Mouse (Mus musculus) ES-E14 (cell line): ENCODE data around the gene Gsk3b. TPM values are rescaled to one million over a fixed set of nuclear protein-coding genes. Genes with fewer than 3 reads are reported as not detected.

Experiments used
- DNase-seq: peaks from one replicate; pipeline ENCODE4 v3.0.0-alpha.2; 2013; ENCODE audit warnings: low read depth, low spot score
- H3K27ac ChIP-seq: 2 replicates; pipeline ENCODE4 v1.5.1; 2012; ENCODE audit warnings: low read depth, mild to moderate bottlenecking, low read length, moderate library complexity, mixed read lengths; ENCODE audit not compliant: poor library complexity, insufficient read depth, severe bottlenecking
- H3K36me3 ChIP-seq: 2 replicates; pipeline ENCODE4 v1.6.1; 2012; ENCODE audit warnings: mild to moderate bottlenecking, low read length, moderate library complexity, mixed read lengths; ENCODE audit not compliant: control insufficient read depth, poor library complexity, insufficient read depth, severe bottlenecking
- H3K4me1 ChIP-seq, 2 experiments: fragments of 150-350 bp in 1 of 2; sonication (generic) in 1 of 2; 2 replicates each; pipeline ENCODE4 v1.6.1; 2012; ENCODE audit warnings: low read length in 2 of 2, mild to moderate bottlenecking in 1 of 2, mixed read lengths in 1 of 2; ENCODE audit not compliant: control insufficient read depth in 2 of 2, insufficient read depth in 2 of 2, poor library complexity in 1 of 2
- H3K4me3 ChIP-seq, 2 experiments: fragments of 150-350 bp in 1 of 2; sonication (generic) in 1 of 2; 2 replicates each; pipeline ENCODE4 v1.5.1; 2012; ENCODE audit warnings: low read length in 2 of 2, low read depth in 1 of 2, mild to moderate bottlenecking in 1 of 2, mixed read lengths in 1 of 2; ENCODE audit not compliant: insufficient read depth in 1 of 2, poor library complexity in 1 of 2, severe bottlenecking in 1 of 2
- H3K9ac ChIP-seq: 2 replicates; pipeline ENCODE4 v1.6.1; 2012; ENCODE audit warnings: low read depth, mild to moderate bottlenecking, low read length, mixed read lengths; ENCODE audit not compliant: poor library complexity, insufficient read depth, severe bottlenecking
- H3K9me3 ChIP-seq: fragments of 150-350 bp; sonication (generic); 2 replicates; pipeline ENCODE4 v1.6.1; 2012; ENCODE audit warnings: low read depth, mild to moderate bottlenecking, low read length; ENCODE audit not compliant: control insufficient read depth, insufficient read depth
- CHD2 ChIP-seq: IDR thresholded peaks from 2 replicates; pipeline ENCODE4 v1.6.1; 2014; ENCODE audit warnings: mild to moderate bottlenecking, low read depth, low read length, inconsistent platforms
- HCFC1 ChIP-seq: IDR thresholded peaks from 2 replicates; pipeline ENCODE4 v1.6.1; 2012; ENCODE audit warnings: low read length, inconsistent platforms, borderline replicate concordance; ENCODE audit not compliant: insufficient read depth
- MAFK ChIP-seq: IDR thresholded peaks from 2 replicates; pipeline ENCODE4 v1.6.1; 2014; ENCODE audit warnings: mild to moderate bottlenecking, low read depth, low read length, inconsistent platforms; ENCODE audit not compliant: insufficient read depth
- ZC3H11A ChIP-seq: IDR thresholded peaks from 2 replicates; pipeline ENCODE4 v1.6.1; 2012; ENCODE audit warnings: low read depth, mild to moderate bottlenecking, inconsistent platforms, low read length, borderline replicate concordance
- ZNF384 ChIP-seq: IDR thresholded peaks from 2 replicates; pipeline ENCODE4 v1.6.1; 2012; ENCODE audit warnings: low read depth, low read length, inconsistent platforms
- in situ Hi-C, 2 experiments: fragments of 600-800 bp; cut with MboI; formaldehyde crosslinking; loops; one replicate each; pipeline ENCODE4 v1.15.1; 2025; ENCODE audit warnings: low sequenced_read_pairs in 2 of 2, inconsistent platforms in 1 of 2; ENCODE audit not compliant: unreplicated experiment in 2 of 2
- total RNA-seq: library from RNA; depleted of rRNA; stranded (reverse); fragments of 300-350 nt; gene quantifications from 2 replicates; pipeline ENCODE4 v1.2.3, GENCODE M21; 2012

Gene Gsk3b
- total RNA-seq, 1 experiment, result 19.5 TPM

GRCm38 (mm10) chr16:38132210-38132609 is 43.4 kb downstream of the Gsk3b start:
- no peak overlapping the region for H3K9ac ChIP-seq
- H3K9me3 ChIP-seq, result no peaks in the 10 kb centered on the region
- TF ChIP-seq MAFK, result no peak
- no peak for TF ChIP-seq ZNF384
- TF ChIP-seq ZC3H11A, result no peak
- TF ChIP-seq HCFC1, result no peak
- H3K27ac ChIP-seq, result no peak overlapping the region
- H3K4me1 ChIP-seq, result peaks cover 11 to 12% of the 10 kb centered on the region in 2 experiments; a peak in 2 of 4 replicates
- in situ Hi-C loops, result no loop called here
- H3K4me3 ChIP-seq, result no peak overlapping the region
- no peak for DNase-seq
- H3K36me3 ChIP-seq, result no peaks in the 10 kb centered on the region

- no peak for DNase-seq
- Histone ChIP-seq H3K4me3 (no peak overlapping the region), H3K36me3 (no peaks in the 10 kb centered on the region), H3K9me3 (no peaks in the 10 kb centered on the region), H3K9ac (no peak overlapping the region), H3K4me1 (peaks cover 5 to 13% of the 10 kb centered on the region in 2 experiments; a peak in 2 of 4 replicates), H3K27ac (no peak overlapping the region)
- TF ChIP-seq HCFC1, result no peak
- no peak for TF ChIP-seq ZC3H11A
- no peak for TF ChIP-seq CHD2
- TF ChIP-seq MAFK, result no peak
- TF ChIP-seq ZNF384, result no peak
- in situ Hi-C loops, result no loop called here
These were observed 48.5 kb downstream of the Gsk3b start for GRCm38 (mm10) chr16:38137296-38137695.

- no peak for DNase-seq
- no peak for TF ChIP-seq ZC3H11A
- Histone ChIP-seq H3K4me1 (0 out of 4 replicates have a peak, but pooled peaks cover 0 to 1% of the 10 kb centered on the region in 2 experiments), H3K27ac (no peak overlapping the region), H3K9me3 (no peaks in the 10 kb centered on the region), H3K9ac (no peak overlapping the region), H3K36me3 (no peaks in the 10 kb centered on the region), H3K4me3 (no peak overlapping the region)
- in situ Hi-C loops, result no loop called here
These were observed 56.1 kb downstream of the Gsk3b start for GRCm38 (mm10) chr16:38144898-38145297.

GRCm38 (mm10) chr16:38150555-38150954 is 61.8 kb downstream of the Gsk3b start:
- Histone ChIP-seq H3K36me3 (no peaks in the 10 kb centered on the region), H3K4me3 (no peak overlapping the region), H3K27ac (no peak overlapping the region), H3K9me3 (no peaks in the 10 kb centered on the region), H3K9ac (no peak overlapping the region), H3K4me1 (0 out of 4 replicates have a peak, but pooled peaks cover 0 to 5% of the 10 kb centered on the region in 2 experiments)
- no peak for TF ChIP-seq CHD2
- DNase-seq, result no peak
- in situ Hi-C loops, result no loop called here

- Histone ChIP-seq H3K4me3 (no peak overlapping the region), H3K27ac (no peak overlapping the region), H3K9ac (no peak overlapping the region), H3K4me1 (peaks cover 4 to 5% of the 10 kb centered on the region in 2 experiments; a peak in 2 of 4 replicates), H3K36me3 (no peaks in the 10 kb centered on the region), H3K9me3 (no peaks in the 10 kb centered on the region)
- in situ Hi-C loops, result no loop called here
- no peak for DNase-seq
- TF ChIP-seq ZNF384, result no peak
- TF ChIP-seq ZC3H11A, result no peak
- TF ChIP-seq MAFK, result no peak
- TF ChIP-seq CHD2, result no peak
- TF ChIP-seq HCFC1, result no peak
These were observed 69.2 kb downstream of the Gsk3b start for GRCm38 (mm10) chr16:38157854-38158622.
